Mouse (Mus musculus) kidney, postnatal 36 days (tissue): ENCODE results near the gene Ncmap.

Source experiments
- DNase-seq, 2 experiments: peaks; one replicate each; pipeline ENCODE4 v3.0.0; 2021 to 2022; ENCODE audit warnings: mixed read lengths in 2 of 2

The Ncmap gene

GRCm38 (mm10) chr4:135337376-135337942 lies 60.6 kb downstream of the Ncmap start:
- DNase-seq, result peak in 1 of 2 experiments; percentile 42

- DNase-seq, result no peak
Observed at GRCm38 (mm10) chr4:135336023-135336357, 62.0 kb downstream of the Ncmap start.

- DNase-seq, result peak; percentile 56 to 78
Observed at GRCm38 (mm10) chr4:135335327-135336022, 62.6 kb downstream of the Ncmap start.

GRCm38 (mm10) chr4:135326469-135326868 lies 71.6 kb downstream of the Ncmap start:
- no peak for DNase-seq

GRCm38 (mm10) chr4:135326046-135326445 lies 72.0 kb downstream of the Ncmap start:
- DNase-seq, result no peak

GRCm38 (mm10) chr4:135323021-135323420 lies 75.0 kb downstream of the Ncmap start:
- no peak for DNase-seq
